Mouse (Mus musculus): ENCODE measurements at regions not wholly inside any gene's neighbourhood (a gene's known extent, or its start where the extent isn't known, plus 50 kb on each side); places are given as distances from the start of the nearest gene placed in this dataset.

- TF ChIP-seq CTCF (IDR thresholded peaks at IDR 0.05 in 2 of 3, conservative IDR thresholded peaks at IDR 0.05 in 1 of 3; ENCODE audit: control insufficient read depth in 1 of 3, insufficient read depth in 1 of 3, low read depth in 2 of 3, low read length in 3 of 3, poor library complexity in 1 of 3, severe bottlenecking in 1 of 3) (no peak), POLR2A (IDR thresholded peaks at IDR 0.05; ENCODE audit: control insufficient read depth in 1 of 2, insufficient read depth in 1 of 2, low read depth in 1 of 2, low read length in 2 of 2, poor library complexity in 1 of 2) (no peak), MAX (IDR thresholded peaks at IDR 0.05; ENCODE audit: low read length) (no peak), MAFK (IDR thresholded peaks at IDR 0.05; ENCODE audit: borderline replicate concordance, low read depth, low read length) (no peak), JUND (IDR thresholded peaks at IDR 0.05; ENCODE audit: low read depth, low read length) (no peak), UBTF (IDR thresholded peaks at IDR 0.05; ENCODE audit: borderline replicate concordance, insufficient read depth, low read depth, low read length) (no peak), USF2 (IDR thresholded peaks at IDR 0.05; ENCODE audit: borderline replicate concordance in 1 of 2, insufficient read depth in 1 of 2, low read depth in 1 of 2, low read length in 2 of 2) (no peak), GABPA (IDR thresholded peaks at IDR 0.05; ENCODE audit: low read depth, low read length) (no peak), ZKSCAN1 (IDR thresholded peaks at IDR 0.05; ENCODE audit: low read depth, low read length) (no peak)
Measured at GRCm38 (mm10) chr4:94343331-94343730, 213.0 kb upstream of the Gm10306 start.
